Mouse (Mus musculus) lung, embryonic 16.5 days (tissue): ENCODE data around the gene Nell1. TPM values are rescaled to one million over a fixed set of nuclear protein-coding genes. Genes with fewer than 3 reads are reported as not detected.

Source experiments
- ATAC-seq: fragments of 200-750 bp; cut with Nextera tagmentation; 2 replicates; pipeline ENCODE4 v1.8.0; 2017; ENCODE audit warnings: low read depth, mild to moderate bottlenecking, moderate library complexity
- H3K27ac ChIP-seq: fragments of 300-500 bp; sonication (generic); 2 replicates; pipeline ENCODE4 v1.5.1; 2014; ENCODE audit warnings: mild to moderate bottlenecking, control low read depth, low read length
- H3K27me3 ChIP-seq: fragments of 300-500 bp; sonication (generic); 2 replicates; pipeline ENCODE4 v1.6.1; 2014; ENCODE audit warnings: low read depth, low read length, mixed read lengths; ENCODE audit not compliant: control insufficient read depth, insufficient read depth
- H3K36me3 ChIP-seq: fragments of 300-500 bp; sonication (generic); 2 replicates; pipeline ENCODE4 v1.6.1; 2014; ENCODE audit warnings: low read length; ENCODE audit not compliant: control insufficient read depth, insufficient read depth
- H3K4me1 ChIP-seq: fragments of 300-500 bp; sonication (generic); replicated peaks from 2 replicates; pipeline ENCODE4 v1.6.1; 2014; ENCODE audit warnings: low read length, mixed read lengths; ENCODE audit not compliant: control insufficient read depth, insufficient read depth
- H3K4me2 ChIP-seq: fragments of 300-500 bp; sonication (generic); 2 replicates; pipeline ENCODE4 v1.6.1; 2014; ENCODE audit warnings: low read depth, low read length, control low read depth
- H3K4me3 ChIP-seq: fragments of 300-500 bp; sonication (generic); 2 replicates; pipeline ENCODE4 v1.5.1; 2014; ENCODE audit warnings: mild to moderate bottlenecking, low read length, control low read depth
- H3K9ac ChIP-seq: fragments of 300-500 bp; sonication (generic); 2 replicates; pipeline ENCODE4 v1.6.1; 2014; ENCODE audit warnings: low read length, control low read depth
- H3K9me3 ChIP-seq: fragments of 300-500 bp; sonication (generic); 2 replicates; pipeline ENCODE4 v1.6.1; 2016; ENCODE audit warnings: low read length; ENCODE audit not compliant: control insufficient read depth
- WGBS: fragments of 180-500 bp; shearing (Covaris S2); extraction: QIAGEN DNeasy Blood & Tissue Kit; methylation state at CpG from one replicate; pipeline ENCODE4 v1.1.7; 2014; 5-methylcytosine and 5-hydroxymethylcytosine counted together
- polyA plus RNA-seq: library from polyadenylated mRNA; unstranded; fragments of >200 nt; fragmentation: Nextera tagmentation; extraction: Ambion mirVana; gene quantifications from 2 replicates; pipeline ENCODE4 v1.2.1, GENCODE M21; 2015

The Nell1 gene
- polyA plus RNA-seq, 1 experiment from 2014 or later, result 3.8 TPM

DNA sequence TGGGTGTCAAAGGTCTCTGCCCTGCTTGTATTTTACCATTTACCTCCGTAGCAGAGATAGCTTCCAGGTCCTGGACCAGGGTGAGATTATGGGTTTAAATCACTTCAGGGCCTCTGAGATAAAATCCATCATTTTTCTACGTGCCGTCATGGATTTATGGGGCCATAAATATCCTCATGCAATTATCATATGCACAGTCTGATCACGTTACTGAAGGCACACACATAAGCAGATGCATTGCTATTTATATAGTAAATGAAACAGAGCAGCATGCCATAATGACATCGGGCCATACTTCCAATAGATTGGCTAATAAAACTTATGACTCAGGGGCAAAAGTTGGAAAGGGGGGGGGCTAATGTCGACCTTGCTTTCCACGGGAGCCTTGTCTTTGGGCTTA lies 19.8 kb upstream of the Nell1 start:
- H3K4me1 ChIP-seq, result no peaks in the 10 kb centered on the region
- H3K9ac ChIP-seq, result no peak overlapping the region
- no peaks in the 10 kb centered on the region for H3K36me3 ChIP-seq
- H3K4me2 ChIP-seq, result no peak overlapping the region
- H3K4me3 ChIP-seq, result no peak overlapping the region
- ATAC-seq, result no peak
- WGBS, result 60% methylated on average over 7 of the region's 7 CpGs
- H3K9me3 ChIP-seq, result no peaks in the 10 kb centered on the region
- H3K27me3 ChIP-seq, result no peaks in the 10 kb centered on the region; the same call in 1 of the 2 replicates
- H3K27ac ChIP-seq, result no peak overlapping the region

DNA sequence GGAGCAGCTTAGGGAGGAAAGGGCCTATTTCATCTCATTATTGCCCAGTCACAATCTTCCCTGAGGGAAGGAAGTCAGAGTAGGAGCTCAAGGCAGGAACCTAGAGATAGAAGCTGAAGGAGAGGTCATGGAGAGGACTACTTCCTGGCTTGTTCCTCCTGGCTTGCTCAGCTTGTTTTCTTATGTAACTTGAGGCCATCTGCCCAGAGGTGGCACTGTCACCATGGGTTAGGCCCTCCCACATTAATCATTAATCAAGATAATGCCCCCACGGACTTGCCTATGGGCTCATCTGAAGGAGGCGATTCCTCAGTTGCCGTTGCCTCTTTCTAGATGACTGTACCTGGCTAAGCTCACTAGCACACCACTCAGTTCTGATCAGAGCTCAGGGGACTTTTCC lies 17.5 kb upstream of the Nell1 start:
- Histone ChIP-seq H3K4me1 (no peaks in the 10 kb centered on the region), H3K4me3 (no peak overlapping the region), H3K4me2 (no peak overlapping the region), H3K27ac (no peak overlapping the region), H3K36me3 (no peaks in the 10 kb centered on the region), H3K27me3 (no peaks in the 10 kb centered on the region; the same call in 1 of the 2 replicates), H3K9me3 (no peaks in the 10 kb centered on the region), H3K9ac (no peak overlapping the region)
- WGBS, result 32% methylated on average over 3 of the region's 3 CpGs
- ATAC-seq, result no peak

DNA sequence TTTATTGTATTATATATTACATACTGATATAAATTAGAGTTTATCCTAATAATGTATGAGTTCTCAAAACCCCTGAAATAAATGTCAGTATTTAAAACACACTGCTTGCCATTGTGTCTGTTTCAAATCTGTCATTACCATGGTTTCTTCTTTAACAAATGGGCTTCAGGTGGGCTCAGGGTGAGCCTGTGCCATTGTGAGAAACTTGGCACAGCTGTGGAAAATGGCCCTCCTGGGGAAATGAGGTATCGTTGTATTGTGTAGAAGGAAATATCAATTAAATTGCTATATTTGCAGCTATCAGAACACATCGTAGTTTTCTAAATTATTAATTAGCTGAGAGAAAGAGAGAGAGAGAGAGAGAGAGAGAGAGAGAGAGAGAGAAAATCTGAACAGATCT lies 10.9 kb upstream of the Nell1 start:
- Histone ChIP-seq H3K27ac (no peak overlapping the region), H3K4me3 (no peak overlapping the region), H3K27me3 (no peaks in the 10 kb centered on the region), H3K4me1 (no peaks in the 10 kb centered on the region), H3K9me3 (no peaks in the 10 kb centered on the region), H3K9ac (no peak overlapping the region), H3K4me2 (no peak overlapping the region), H3K36me3 (no peaks in the 10 kb centered on the region)
- 68% methylated on average over 2 of the region's 2 CpGs for WGBS
- no peak for ATAC-seq

DNA sequence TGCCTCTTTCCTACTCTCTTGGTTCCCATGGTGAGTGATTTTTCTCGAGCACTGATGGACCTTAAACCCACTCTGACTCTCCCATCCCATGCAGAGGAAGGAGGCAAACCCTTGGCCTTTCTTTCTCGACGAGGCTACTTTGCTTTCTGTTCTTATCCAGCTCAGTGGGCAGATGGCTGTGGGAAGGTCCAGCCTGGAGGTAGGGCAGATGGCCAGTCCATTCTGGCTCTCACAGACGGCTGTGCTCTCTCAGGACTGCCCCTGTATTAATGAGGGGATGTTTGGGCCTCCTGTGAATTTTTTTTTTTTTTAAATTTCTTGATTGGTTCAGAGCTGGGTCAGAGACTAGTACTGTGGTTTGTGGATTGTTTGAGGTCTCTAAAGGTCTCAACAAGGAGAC lies 5.1 kb upstream of the Nell1 start:
- no peak overlapping the region for H3K27ac ChIP-seq
- H3K9ac ChIP-seq, result no peak overlapping the region
- no peak for ATAC-seq
- no peak overlapping the region for H3K4me3 ChIP-seq
- no peaks in the 10 kb centered on the region for H3K9me3 ChIP-seq
- H3K36me3 ChIP-seq, result no peaks in the 10 kb centered on the region
- no peaks in the 10 kb centered on the region; the same call in 1 of the 2 replicates for H3K4me1 ChIP-seq
- 45% methylated on average over 4 of the region's 4 CpGs for WGBS
- H3K27me3 ChIP-seq, result peaks cover 24% of the 10 kb centered on the region
- H3K4me2 ChIP-seq, result no peak overlapping the region

DNA sequence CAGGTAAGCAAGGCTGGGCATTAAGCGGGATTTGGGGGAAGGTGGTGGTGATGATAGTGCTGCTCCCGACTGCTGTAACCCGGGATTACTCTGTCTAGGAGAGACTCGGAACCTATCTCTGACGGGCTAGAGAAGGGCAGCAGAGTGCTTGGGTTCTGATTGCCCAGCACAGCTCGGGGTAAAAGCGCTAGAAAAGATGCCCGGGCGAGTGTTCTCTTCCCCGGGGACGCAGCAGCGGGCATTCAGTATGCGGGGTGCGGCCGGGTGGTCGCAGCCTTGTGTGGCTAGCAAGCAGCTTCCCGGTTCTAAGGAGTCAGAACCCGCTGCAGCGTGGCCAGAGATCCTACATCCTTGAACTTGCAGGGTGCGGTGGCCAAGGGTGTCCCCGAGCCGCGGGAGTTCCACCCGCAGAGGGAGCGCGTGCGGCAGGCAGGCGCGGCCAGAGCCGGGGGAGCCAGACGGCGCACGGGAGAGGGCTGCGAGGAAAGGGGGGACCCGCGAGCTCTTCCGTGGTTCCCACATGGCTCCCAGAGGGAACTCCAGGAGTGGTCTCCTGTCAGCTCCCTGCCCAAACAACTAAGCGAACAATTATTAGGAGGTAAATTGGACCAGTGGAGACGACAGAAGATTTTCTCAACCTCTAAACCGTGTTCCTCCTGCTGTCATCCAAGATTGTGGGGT lies 917 bp downstream of the Nell1 start:
- Histone ChIP-seq H3K4me2 (peak overlapping the region; percentile 82), H3K9me3 (no peaks in the 10 kb centered on the region), H3K9ac (peak overlapping the region; percentile 51), H3K4me3 (peak overlapping the region; percentile 57), H3K36me3 (no peaks in the 10 kb centered on the region), H3K4me1 (no peaks in the 10 kb centered on the region; the same call in 1 of the 2 replicates), H3K27me3 (peaks cover 60% of the 10 kb centered on the region), H3K27ac (no peak overlapping the region)
- peak; percentile 67 for ATAC-seq
- WGBS, result under 1% methylated on average over 40 of the region's 40 CpGs

- H3K9me3 ChIP-seq, result no peaks in the 10 kb centered on the region
- 0 out of 2 replicates have a peak, but pooled peaks cover 2% of the 10 kb centered on the region for H3K4me1 ChIP-seq
- peaks cover 19% of the 10 kb centered on the region for H3K27me3 ChIP-seq
- H3K36me3 ChIP-seq, result no peaks in the 10 kb centered on the region
- H3K4me2 ChIP-seq, result no peak overlapping the region
- H3K9ac ChIP-seq, result no peak overlapping the region
- no peak overlapping the region for H3K4me3 ChIP-seq
- H3K27ac ChIP-seq, result no peak overlapping the region
- 29% methylated on average over 9 of the region's 9 CpGs for WGBS
- ATAC-seq, result no peak
Measured at GRCm38 (mm10) chr7:49981511-49982227, 7.0 kb downstream of the Nell1 start.

GRCm38 (mm10) chr7:49984698-49985097 lies 10.0 kb downstream of the Nell1 start:
- Histone ChIP-seq H3K36me3 (no peaks in the 10 kb centered on the region), H3K9ac (no peak overlapping the region), H3K4me2 (no peak overlapping the region), H3K27ac (no peak overlapping the region), H3K27me3 (peaks cover 4% of the 10 kb centered on the region), H3K4me3 (no peak overlapping the region), H3K4me1 (0 out of 2 replicates have a peak, but pooled peaks cover 2% of the 10 kb centered on the region), H3K9me3 (no peaks in the 10 kb centered on the region)
- 14% methylated on average over 6 of the region's 6 CpGs for WGBS
- no peak for ATAC-seq

DNA sequence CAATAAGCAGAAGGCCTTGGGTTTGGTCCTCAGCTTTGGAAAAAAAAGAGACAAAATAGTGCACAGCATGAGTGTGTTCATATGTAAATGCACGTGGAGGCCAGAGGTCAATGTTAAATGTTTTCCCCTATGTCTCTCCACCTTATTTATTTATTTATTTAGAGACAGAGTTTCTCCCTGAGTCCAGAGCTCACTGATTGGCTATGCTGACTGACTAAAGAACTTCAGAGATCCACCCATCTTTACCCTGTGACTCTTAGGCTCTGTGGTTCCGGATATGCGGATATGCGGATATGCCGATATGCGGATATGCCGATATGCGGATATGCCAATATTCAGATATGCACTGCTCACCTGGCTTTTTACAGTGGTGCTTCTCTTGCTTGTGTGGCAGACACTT lies 11.3 kb downstream of the Nell1 start:
- no peaks in the 10 kb centered on the region for H3K36me3 ChIP-seq
- WGBS, result 82% methylated on average over 8 of the region's 8 CpGs
- H3K4me1 ChIP-seq, result 0 out of 2 replicates have a peak, but pooled peaks cover 2% of the 10 kb centered on the region
- H3K27ac ChIP-seq, result no peak overlapping the region
- no peak for ATAC-seq
- H3K9ac ChIP-seq, result no peak overlapping the region
- no peak overlapping the region for H3K4me2 ChIP-seq
- no peaks in the 10 kb centered on the region for H3K9me3 ChIP-seq
- no peak overlapping the region for H3K4me3 ChIP-seq
- H3K27me3 ChIP-seq, result peaks cover 4% of the 10 kb centered on the region; the same call in 1 of the 2 replicates

DNA sequence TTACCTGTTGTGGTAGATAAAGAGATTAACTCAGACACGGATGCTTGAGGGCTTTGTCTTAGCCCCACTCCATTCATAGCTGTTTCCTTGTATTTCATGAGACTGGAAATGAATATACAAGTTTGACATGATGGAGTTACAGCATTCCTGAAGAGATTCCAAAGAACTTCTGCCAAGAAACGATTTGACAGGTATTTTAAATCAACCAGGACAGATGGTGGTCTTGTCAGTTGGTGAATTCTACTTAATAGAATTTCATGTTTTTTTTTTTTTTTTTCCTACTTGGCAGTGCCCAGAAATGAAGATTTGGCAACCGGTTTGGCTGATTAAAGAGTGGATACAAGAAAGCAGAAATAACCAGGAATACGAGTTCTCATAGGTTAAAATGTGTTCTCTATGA lies 24.7 kb downstream of the Nell1 start:
- Histone ChIP-seq H3K4me2 (no peak overlapping the region), H3K9me3 (no peaks in the 10 kb centered on the region), H3K4me3 (no peak overlapping the region), H3K9ac (no peak overlapping the region), H3K36me3 (no peaks in the 10 kb centered on the region), H3K27ac (no peak overlapping the region), H3K4me1 (no peaks in the 10 kb centered on the region), H3K27me3 (no peaks in the 10 kb centered on the region)
- WGBS, result 67% methylated on average over 4 of the region's 4 CpGs
- ATAC-seq, result no peak
